Mouse (Mus musculus) forebrain, embryonic 10.5 days (tissue): ENCODE results near the gene Itga9. TPM values are rescaled to one million over a fixed set of nuclear protein-coding genes. Genes with fewer than 3 reads are reported as not detected.
A peak's percentile ranks its signal among the peaks of the same experiment; 100 is the strongest.

Experiments
- DNase-seq: peaks from one replicate; pipeline ENCODE4 v3.0.0-alpha.2; 2017; ENCODE audit warnings: low spot score; ENCODE audit errors: extremely low spot score
- H3K27ac ChIP-seq: fragments of 300-500 bp; sonication (generic); 2 replicates; pipeline ENCODE4 v1.5.1; 2016; ENCODE audit warnings: mild to moderate bottlenecking
- H3K27me3 ChIP-seq: fragments of 300-500 bp; sonication (generic); 2 replicates; pipeline ENCODE4 v1.6.1; 2016; ENCODE audit warnings: mild to moderate bottlenecking; ENCODE audit not compliant: poor library complexity, severe bottlenecking
- H3K36me3 ChIP-seq: fragments of 300-500 bp; sonication (generic); replicated peaks from 2 replicates; pipeline ENCODE4 v1.6.1; 2016; ENCODE audit warnings: mild to moderate bottlenecking, moderate library complexity
- H3K4me1 ChIP-seq: fragments of 300-500 bp; sonication (generic); 2 replicates; pipeline ENCODE4 v1.6.1; 2016
- H3K4me3 ChIP-seq: fragments of 300-500 bp; sonication (generic); 2 replicates; pipeline ENCODE4 v1.5.1; 2016; ENCODE audit warnings: mild to moderate bottlenecking, moderate library complexity
- H3K9me3 ChIP-seq: fragments of 300-500 bp; sonication (generic); 2 replicates; pipeline ENCODE4 v1.6.1; 2016; ENCODE audit warnings: mild to moderate bottlenecking, moderate library complexity
- WGBS: fragments of 180-500 bp; shearing (Covaris S2); methylation state at CpG from one replicate; pipeline ENCODE4 v1.1.7; 2016; 5-methylcytosine and 5-hydroxymethylcytosine counted together
- polyA plus RNA-seq: library from polyadenylated mRNA; unstranded; fragments of >200 nt; fragmentation: Nextera tagmentation; extraction: Ambion mirVana; gene quantifications from 2 replicates; pipeline ENCODE4 v1.2.1, GENCODE M21; 2016

Itga9 gene
- polyA plus RNA-seq, 1 experiment from 2014 or later: 6.1 TPM

DNA sequence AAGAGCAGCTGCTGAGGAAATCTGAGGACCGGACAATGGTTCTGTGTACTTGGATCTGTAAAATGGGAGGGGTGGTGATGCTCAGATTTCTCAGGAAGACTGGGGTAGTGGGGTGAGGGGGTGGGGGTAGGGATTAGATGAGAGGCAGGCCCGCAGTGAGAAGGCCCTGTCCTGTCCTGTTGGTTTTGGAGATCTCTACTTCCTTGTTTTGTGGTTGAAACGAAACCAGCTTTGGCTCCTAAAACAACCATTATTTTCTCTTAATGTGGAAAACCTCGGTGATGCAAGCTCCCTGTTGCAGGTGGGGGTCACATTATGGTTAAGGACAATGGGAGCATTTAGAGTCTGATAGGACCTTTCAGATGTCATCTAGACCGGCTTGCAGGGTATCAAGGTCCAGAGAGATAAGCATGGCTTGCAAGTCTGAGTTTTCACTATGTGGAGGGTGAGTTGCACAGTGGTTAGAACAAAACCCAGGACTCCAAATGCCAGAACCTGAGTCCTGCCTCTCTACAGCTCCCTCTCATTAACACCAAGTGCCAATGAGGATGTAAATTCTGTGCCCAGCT is 32.2 kb downstream of the Itga9 start:
- Histone ChIP-seq H3K4me1 (no peaks in the 10 kb centered on the region), H3K36me3 (peaks cover 35% of the 10 kb centered on the region), H3K27me3 (no peaks in the 10 kb centered on the region), H3K9me3 (peaks cover 4% of the 10 kb centered on the region; the same call in 1 of the 2 replicates), H3K4me3 (no peak overlapping the region), H3K27ac (no peak overlapping the region)
- DNase-seq: no peak
- WGBS: 84% methylated on average over 5 of the region's 5 CpGs

DNA sequence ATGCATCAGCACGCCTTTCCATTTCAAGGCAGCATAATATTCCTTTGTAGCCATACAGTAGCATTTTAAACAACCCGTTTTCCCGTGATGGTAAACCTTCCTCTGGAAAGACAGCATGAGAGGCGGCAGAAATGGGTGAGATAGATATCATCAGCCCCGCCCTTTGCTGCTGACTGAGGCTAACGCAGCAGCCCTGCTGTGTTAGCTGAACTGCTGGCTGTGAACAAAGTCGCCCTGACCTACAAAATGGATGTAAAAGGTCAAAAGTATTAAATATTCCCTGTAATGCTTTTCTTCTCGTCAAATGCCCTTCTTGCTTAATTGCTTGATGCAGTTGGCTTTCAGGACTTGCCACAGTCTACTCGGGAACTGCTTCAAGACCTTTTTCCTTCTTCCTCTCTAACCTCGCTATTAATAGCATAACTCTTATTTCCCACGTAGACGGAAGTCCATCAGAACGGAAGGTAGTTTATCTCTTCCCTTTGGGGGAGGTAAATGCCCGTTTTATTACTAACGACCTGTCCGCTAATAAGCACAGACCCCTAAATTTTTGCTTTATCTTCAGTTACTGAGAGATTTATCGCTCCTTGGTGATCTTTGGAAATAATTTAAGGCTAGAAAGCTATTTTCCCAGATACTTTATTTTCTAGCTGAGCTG is 39.3 kb downstream of the Itga9 start:
- H3K36me3 ChIP-seq: no peaks in the 10 kb centered on the region; the same call in 1 of the 2 replicates
- WGBS: 91% methylated on average over 17 of the region's 17 CpGs
- no peaks in the 10 kb centered on the region for H3K9me3 ChIP-seq
- H3K4me3 ChIP-seq: no peak overlapping the region
- no peak overlapping the region for H3K27ac ChIP-seq
- DNase-seq: no peak
- H3K4me1 ChIP-seq: no peaks in the 10 kb centered on the region; the same call in 1 of the 2 replicates
- no peaks in the 10 kb centered on the region for H3K27me3 ChIP-seq

DNA sequence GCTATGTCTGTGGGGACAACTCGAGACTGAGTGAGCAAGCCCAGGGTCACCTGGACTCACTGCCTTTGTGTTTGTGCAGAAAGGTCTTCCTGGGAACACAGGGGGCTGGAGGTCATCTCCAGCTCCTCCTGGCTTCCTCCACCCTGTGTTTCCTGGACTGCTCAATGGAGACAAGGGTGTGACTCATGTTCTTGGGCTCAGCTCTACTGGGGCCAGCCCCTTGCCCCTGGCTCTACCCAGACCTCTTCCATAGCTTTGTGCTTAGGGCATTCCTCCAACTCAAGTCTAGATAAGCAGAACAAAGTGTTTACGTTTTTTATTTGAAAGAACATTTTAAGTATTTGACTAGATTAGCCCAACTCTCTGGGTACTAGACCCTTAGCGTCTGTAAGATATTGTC is 41.0 kb downstream of the Itga9 start:
- H3K4me3 ChIP-seq: no peak overlapping the region
- no peak overlapping the region for H3K27ac ChIP-seq
- H3K4me1 ChIP-seq: peaks cover 15% of the 10 kb centered on the region
- peaks cover under 1% of the 10 kb centered on the region for H3K36me3 ChIP-seq
- no peaks in the 10 kb centered on the region for H3K9me3 ChIP-seq
- WGBS: 84% methylated on average over 3 of the region's 3 CpGs
- DNase-seq: no peak
- no peaks in the 10 kb centered on the region for H3K27me3 ChIP-seq

DNA sequence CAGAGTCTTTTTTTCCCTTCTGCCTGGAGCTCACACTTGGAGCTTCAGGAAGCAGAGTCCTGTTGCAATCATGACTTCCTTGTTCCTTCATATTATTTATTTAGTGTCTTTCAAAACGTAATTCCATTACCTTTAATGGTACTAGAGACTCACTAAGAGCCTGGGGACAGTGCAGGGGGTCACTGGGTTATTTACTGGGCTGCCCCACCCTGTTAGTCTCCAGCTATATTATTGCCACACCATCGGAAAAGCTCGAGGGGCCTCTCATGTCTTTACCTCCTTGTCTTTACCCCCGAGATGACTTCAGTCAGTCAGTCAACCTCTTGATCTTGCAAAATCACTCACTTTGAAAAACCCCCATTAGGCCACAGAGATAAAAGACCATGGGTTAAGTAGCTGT is 44.5 kb downstream of the Itga9 start:
- Histone ChIP-seq H3K36me3 (peaks cover 8% of the 10 kb centered on the region), H3K27ac (no peak overlapping the region), H3K27me3 (no peaks in the 10 kb centered on the region), H3K4me3 (no peak overlapping the region), H3K9me3 (no peaks in the 10 kb centered on the region; the same call in 1 of the 2 replicates), H3K4me1 (peaks cover 42% of the 10 kb centered on the region)
- no peak for DNase-seq
- WGBS: 61% methylated on average over 4 of the region's 4 CpGs

DNA sequence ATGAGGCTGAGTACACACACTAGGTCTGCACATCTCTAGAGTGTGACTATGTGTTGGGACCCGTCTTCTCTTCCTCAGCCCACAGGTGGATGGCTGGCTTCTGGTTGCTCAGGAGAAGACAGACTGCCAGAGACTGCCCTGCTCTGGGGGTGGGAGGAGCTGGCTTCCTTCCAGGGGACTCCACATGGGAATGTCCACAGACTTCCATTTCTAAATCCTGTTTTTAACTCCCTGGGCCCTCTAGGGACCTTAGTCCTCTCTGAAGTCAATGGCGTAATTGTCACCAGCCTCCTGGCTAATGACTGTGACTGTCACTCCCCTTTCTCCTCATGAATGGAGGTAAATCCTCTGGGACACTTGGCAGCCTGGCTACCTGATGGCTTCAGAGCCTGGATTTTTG is 45.4 kb downstream of the Itga9 start:
- DNase-seq: no peak
- WGBS: 58% methylated on average over 2 of the region's 2 CpGs
- no peaks in the 10 kb centered on the region for H3K27me3 ChIP-seq
- no peaks in the 10 kb centered on the region; the same call in 1 of the 2 replicates for H3K9me3 ChIP-seq
- H3K4me3 ChIP-seq: no peak overlapping the region
- 0 out of 2 replicates have a peak overlapping the region, but pooled peaks have one; percentile 30 for H3K27ac ChIP-seq
- H3K36me3 ChIP-seq: peaks cover 8% of the 10 kb centered on the region
- peaks cover 42% of the 10 kb centered on the region for H3K4me1 ChIP-seq

DNA sequence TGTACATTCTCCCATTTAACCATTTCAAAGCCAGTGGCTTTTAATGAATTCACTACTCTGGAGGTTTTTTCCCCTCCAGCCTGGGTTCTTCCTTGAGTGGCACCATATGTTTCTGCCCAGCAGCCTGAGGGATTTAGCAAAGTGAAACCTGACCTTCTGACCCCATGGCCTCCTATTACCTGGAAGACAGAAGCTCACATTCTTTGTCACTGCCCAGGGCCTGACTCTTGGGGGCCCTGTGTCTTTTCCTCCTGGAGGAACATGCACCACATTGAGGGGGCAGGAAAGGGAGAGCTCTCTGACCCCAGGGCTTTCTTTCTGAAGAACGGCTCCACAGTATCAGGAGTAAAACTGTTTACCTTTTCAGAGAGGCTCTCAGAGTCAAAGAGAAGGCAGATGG is 46.9 kb downstream of the Itga9 start:
- peaks cover 42% of the 10 kb centered on the region for H3K4me1 ChIP-seq
- H3K36me3 ChIP-seq: peaks cover 8% of the 10 kb centered on the region
- H3K4me3 ChIP-seq: no peak overlapping the region
- 54% methylated on average over 1 of the region's 1 CpGs for WGBS
- H3K27ac ChIP-seq: 0 out of 2 replicates have a peak overlapping the region, but pooled peaks have one; percentile 56
- no peaks in the 10 kb centered on the region; the same call in 1 of the 2 replicates for H3K9me3 ChIP-seq
- peak; percentile 29 for DNase-seq
- no peaks in the 10 kb centered on the region for H3K27me3 ChIP-seq

DNA sequence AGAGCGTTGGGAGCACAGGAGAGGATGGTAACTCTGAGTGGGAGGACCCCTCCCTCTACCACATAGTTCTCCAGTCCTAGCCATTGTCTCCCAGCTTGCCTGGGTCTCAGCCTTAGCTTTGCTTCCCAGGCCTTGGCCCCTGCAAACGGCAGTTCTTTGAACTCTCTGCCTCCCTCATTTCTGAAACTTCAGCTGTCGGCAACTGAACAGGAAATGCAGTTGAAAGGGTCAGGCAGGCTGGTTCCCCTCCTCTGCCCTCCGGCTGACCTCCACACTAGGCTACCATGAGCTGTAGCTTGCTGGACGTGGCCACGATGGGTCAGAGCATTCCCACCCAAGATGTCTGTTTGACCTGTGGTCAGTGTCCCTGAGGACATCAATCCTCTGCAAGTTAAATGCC is 48.5 kb downstream of the Itga9 start:
- 50% methylated on average over 6 of the region's 6 CpGs for WGBS
- Histone ChIP-seq H3K27me3 (no peaks in the 10 kb centered on the region), H3K4me3 (no peak overlapping the region), H3K4me1 (peaks cover 42% of the 10 kb centered on the region), H3K36me3 (peaks cover 9% of the 10 kb centered on the region; the same call in 1 of the 2 replicates), H3K27ac (peak overlapping the region; percentile 60), H3K9me3 (no peaks in the 10 kb centered on the region; the same call in 1 of the 2 replicates)
- DNase-seq: peak; percentile 23

DNA sequence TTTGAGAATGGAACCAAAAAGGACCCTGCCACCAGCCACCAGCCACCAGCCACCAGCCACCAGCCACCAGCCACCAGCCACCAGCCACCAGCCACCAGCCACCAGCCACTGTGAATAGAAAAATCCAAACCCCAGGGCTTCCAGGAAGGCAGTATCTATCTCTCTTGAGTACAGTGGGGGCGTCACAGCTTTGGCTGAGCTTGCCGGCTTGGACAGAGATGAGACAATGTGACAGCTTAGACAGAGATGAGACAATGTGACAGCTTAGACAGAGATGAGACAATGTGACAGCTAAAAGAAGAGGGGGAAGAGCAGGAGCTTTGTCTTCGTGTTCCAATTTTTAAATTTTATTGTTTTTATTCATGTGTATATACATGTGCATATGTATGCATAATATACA is 49.2 kb downstream of the Itga9 start:
- H3K4me3 ChIP-seq: no peak overlapping the region
- peaks cover 12% of the 10 kb centered on the region; the same call in 1 of the 2 replicates for H3K36me3 ChIP-seq
- no peaks in the 10 kb centered on the region for H3K27me3 ChIP-seq
- WGBS: 82% methylated on average over 3 of the region's 3 CpGs
- H3K4me1 ChIP-seq: peaks cover 42% of the 10 kb centered on the region
- no peak for DNase-seq
- H3K27ac ChIP-seq: no peak overlapping the region
- no peaks in the 10 kb centered on the region; the same call in 1 of the 2 replicates for H3K9me3 ChIP-seq

DNA sequence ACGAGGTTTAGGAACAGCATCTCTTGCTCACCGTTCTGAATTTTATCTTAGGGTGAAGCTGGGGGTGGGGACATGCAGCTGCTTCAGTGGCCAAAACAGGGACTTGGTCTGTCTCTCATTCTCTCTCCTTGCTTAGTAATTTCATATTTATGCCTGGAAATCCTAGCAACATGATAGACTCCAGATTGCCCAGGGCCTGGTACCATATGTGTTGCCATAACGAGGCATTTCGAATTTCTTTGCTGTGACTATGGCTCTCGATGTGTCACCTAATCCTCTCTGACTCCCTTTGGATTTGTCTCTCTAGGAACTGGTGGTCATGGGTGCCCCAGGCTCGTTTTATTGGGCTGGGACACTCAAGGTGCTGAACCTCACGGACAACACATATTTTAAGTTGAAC is 51.7 kb downstream of the Itga9 start:
- Histone ChIP-seq H3K27me3 (no peaks in the 10 kb centered on the region), H3K4me1 (peaks cover 25% of the 10 kb centered on the region), H3K4me3 (no peak overlapping the region), H3K27ac (no peak overlapping the region), H3K9me3 (no peaks in the 10 kb centered on the region; the same call in 1 of the 2 replicates), H3K36me3 (peaks cover 17% of the 10 kb centered on the region)
- no peak for DNase-seq
- WGBS: 92% methylated on average over 7 of the region's 7 CpGs

DNA sequence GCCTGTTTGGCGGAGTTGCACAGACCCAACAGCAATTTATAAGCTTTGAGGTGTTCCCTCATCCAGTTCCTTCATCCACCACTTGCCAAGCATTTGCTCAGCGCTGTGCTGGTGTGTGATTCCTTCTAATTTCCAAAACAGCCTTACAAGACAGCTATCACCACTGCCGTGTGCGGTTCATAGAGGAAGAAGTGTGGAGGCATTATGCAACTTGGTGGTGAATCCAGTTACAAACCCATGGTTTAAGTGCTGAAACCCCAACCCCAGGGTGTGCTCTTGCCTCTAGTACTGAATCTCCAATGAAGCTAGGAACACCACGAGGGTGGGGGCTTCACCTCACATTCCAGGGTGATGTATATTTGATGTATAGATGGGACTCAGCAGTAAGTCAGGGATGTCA is 53.3 kb downstream of the Itga9 start:
- no peak overlapping the region for H3K4me3 ChIP-seq
- H3K27ac ChIP-seq: no peak overlapping the region
- WGBS: 92% methylated on average over 5 of the region's 5 CpGs
- peaks cover 16% of the 10 kb centered on the region for H3K36me3 ChIP-seq
- no peaks in the 10 kb centered on the region for H3K27me3 ChIP-seq
- DNase-seq: no peak
- peaks cover 9% of the 10 kb centered on the region for H3K4me1 ChIP-seq
- H3K9me3 ChIP-seq: no peaks in the 10 kb centered on the region

DNA sequence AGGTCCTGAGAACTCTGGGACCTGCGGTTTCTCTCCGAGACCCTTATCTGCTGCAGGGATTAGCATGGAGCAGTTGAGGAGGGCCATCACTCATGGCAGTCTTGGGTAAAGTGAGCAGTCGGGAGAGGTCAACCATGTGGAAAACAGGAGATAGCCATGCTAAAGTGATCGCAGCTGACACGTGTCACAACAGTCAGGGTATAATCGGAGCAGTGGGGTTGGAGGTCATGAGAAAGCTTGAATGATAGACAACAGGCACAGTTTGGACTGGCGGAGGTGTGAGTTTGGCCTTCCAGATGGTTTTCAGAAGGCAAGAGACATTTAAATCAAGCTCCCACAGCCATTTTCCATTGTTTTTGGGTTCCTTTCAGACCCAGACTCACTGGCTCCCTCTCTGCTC is 53.8 kb downstream of the Itga9 start:
- H3K36me3 ChIP-seq: peaks cover 16% of the 10 kb centered on the region
- no peak overlapping the region for H3K4me3 ChIP-seq
- no peaks in the 10 kb centered on the region for H3K9me3 ChIP-seq
- WGBS: 86% methylated on average over 7 of the region's 7 CpGs
- H3K4me1 ChIP-seq: peaks cover 5% of the 10 kb centered on the region
- H3K27me3 ChIP-seq: no peaks in the 10 kb centered on the region
- H3K27ac ChIP-seq: no peak overlapping the region
- no peak for DNase-seq

DNA sequence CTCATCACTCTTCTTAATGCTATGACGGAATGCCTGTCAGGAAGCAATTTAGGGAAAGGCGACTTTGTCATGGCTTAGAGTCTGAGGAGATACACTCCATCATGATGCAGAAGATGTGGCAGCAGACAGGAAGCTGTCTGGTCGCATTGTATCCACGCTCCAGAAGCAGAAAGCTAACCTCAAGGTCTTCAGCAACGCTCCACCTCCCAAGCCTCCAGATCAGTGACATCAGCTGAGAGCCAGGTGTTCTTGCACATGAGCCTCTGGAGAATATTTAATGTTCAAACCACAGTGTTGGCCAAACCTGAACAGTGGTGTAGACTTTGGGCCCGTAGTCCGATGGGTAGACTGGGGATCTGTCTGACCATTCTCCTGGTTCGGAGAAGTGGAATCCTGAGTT is 55.5 kb downstream of the Itga9 start:
- Histone ChIP-seq H3K27me3 (no peaks in the 10 kb centered on the region), H3K4me3 (no peak overlapping the region), H3K36me3 (peaks cover 18% of the 10 kb centered on the region), H3K27ac (no peak overlapping the region), H3K4me1 (no peaks in the 10 kb centered on the region), H3K9me3 (no peaks in the 10 kb centered on the region)
- DNase-seq: no peak
- WGBS: 95% methylated on average over 8 of the region's 8 CpGs

DNA sequence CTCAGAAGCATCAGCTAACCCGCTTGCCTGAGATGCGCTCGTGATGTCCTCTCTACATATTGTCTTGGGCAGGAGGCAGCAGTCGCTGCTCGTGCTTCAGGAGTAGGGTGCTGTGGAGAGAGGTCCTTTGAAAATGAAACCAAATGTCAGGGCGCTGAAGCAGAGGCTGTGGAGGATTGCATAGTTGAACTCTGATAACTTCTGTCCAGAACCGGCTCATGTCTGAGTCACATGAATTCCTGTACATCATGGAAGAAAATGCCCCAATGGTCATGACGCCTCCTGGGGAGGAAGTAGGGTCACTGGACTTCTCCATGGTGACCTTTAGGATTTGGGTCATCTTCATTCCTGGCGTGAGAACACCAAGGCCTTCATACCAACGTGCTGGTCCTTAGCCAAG is 56.0 kb downstream of the Itga9 start:
- Histone ChIP-seq H3K4me3 (no peak overlapping the region), H3K4me1 (no peaks in the 10 kb centered on the region), H3K27ac (no peak overlapping the region), H3K36me3 (peaks cover 18% of the 10 kb centered on the region), H3K9me3 (no peaks in the 10 kb centered on the region), H3K27me3 (no peaks in the 10 kb centered on the region)
- DNase-seq: no peak
- 93% methylated on average over 10 of the region's 10 CpGs for WGBS
